Mouse (Mus musculus): ENCODE measurements around the gene 6030468B19Rik.

6030468B19Rik gene

DNA sequence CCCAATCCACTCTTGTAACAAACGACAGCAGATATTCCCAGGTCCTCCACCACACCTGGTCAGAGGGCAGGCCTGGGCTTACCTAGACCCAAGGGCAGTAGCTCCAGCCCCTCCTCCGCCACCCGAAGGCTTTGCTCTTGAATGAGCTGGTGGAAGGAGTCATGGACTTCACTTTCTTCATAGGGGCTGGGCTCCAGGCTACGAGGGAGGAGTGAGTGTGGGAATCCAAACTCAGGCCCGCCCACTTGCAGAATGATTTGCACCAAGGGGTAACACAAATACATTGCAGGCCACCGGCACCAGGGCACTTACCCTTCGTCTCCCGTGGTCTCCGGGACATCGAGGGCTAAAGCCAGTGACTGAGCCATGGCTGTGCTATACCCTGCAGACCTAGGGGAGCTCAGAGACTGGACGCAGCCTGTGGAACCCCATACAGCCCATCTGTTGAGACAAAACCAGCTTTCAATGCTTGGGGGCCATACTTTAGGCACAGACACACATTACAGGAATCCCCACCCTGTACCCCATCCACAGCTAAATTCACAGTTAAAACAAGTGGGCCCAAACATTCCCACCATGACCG, 18.5 kb upstream of the 6030468B19Rik start:
- in situ Hi-C loops (cut with MboI; ENCODE audit: unreplicated experiment in 2 of 2) = no loop called here

DNA sequence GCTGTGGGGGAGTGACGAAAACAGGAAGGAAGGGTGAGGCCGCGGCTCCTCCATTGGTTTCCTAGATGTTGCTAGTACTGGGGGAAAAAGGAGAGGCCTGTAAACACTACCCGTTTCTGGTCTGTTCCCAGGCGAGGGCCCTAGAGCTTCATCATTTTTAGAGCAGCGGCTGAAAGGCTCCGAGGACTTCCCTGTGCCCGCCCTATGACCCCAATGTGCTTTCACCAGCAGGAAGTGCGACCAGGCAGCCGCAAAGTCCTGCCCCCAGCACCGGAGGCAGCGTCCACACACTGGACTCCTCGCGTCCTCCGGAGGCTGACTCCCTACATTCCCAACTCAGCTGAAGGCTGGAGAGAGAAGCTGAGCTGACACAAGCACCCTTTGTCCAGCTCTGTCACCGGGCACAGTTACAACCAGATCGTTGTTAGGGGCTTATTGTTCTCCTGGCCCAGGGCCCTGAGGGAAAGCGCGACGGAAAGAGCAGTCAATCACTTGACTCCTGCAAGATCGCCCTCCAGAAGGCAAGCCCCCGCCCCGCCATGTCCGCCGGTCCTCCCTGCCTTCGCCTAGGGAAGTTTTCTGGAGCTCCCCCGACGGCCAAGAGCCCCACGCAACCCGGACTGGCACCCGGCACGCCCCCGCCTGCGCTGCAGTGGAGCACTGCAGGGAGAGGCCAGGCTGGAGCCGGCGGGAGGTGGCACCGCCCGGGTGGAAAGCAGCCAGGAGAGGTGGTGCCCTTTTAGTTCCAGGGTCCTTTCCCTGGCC, 17.8 kb upstream of the 6030468B19Rik start:
- in situ Hi-C loops (cut with MboI; ENCODE audit: unreplicated experiment in 2 of 2) = no loop called here

- in situ Hi-C loops (cut with MboI; ENCODE audit: unreplicated experiment in 2 of 2) = no loop called here
These were observed 17.3 kb upstream of the 6030468B19Rik start for GRCm38 (mm10) chr11:117780199-117780515.

DNA sequence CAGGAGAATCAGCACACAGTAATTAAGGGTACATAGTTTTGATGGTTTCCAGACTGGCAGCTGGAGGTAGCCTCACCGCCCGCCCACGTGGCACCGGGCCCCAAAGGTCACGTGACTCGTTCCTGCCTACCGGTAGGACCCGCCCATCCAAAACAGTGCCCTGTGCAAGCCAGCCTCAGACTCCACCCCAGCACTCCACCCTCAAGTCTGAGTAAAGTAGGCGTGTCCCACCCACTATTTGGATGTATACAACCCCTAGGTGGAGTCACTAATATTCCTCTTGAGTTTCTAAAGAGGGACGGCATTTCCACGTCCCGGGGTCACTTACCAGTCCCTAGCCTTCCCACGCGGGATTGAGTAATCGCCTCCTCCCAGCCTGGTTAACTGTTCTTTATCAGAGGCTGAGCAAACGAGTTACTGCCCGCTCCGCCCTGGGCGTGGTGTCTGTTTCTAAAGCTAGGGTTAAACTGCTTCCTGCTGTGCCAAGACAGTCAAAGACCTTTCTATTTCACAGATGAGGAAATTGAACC, 16.8 kb upstream of the 6030468B19Rik start:
- in situ Hi-C loops (cut with MboI; ENCODE audit: unreplicated experiment in 2 of 2) = no loop called here

GRCm38 (mm10) chr11:117781199-117781821, 16.1 kb upstream of the 6030468B19Rik start:
- in situ Hi-C loops (cut with MboI; ENCODE audit: unreplicated experiment in 2 of 2) = no loop called here

DNA sequence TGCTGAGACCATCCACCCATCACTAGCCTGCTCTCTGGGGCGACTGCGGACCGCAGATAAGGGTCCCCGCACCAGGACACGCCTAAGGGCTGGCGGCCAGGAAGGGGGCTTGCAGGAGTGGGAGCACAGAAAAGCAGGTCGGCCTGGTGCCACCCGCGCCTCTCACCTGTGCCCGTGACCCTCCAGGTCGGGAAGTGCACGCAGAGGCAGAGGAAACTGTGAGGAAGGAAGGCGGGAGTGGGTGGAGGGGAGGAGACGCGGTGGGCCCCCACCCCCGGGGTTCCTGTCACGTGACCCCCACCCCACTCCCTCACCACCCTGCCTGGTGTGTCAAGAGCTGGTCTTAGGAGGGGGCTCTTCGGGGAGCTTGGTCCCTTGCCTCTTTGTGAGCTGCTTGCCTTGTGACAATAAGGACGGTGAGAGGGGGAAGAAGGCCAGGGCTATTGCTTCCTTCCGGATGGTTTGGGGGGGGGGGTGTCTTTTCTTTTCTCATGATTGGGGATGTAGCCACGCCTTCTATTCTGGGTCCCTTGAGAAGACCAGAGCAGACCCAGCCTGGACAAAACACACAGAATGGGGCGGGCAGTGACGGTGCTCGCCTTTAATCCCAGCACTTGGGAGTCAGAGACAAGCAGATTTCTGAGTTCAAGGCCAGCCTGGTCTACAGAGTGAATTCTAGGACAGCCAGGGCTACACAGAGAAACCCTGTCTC, 15.3 kb upstream of the 6030468B19Rik start, which contains the start of the genes Tmc8 and Tmc6:
Tmc8 (plus strand) TSS at position 84 of the 712 bp plus-strand sequence.
Tmc6 (minus strand) TSS at position 206 of the 712 bp plus-strand sequence.
- in situ Hi-C loops (cut with MboI; ENCODE audit: unreplicated experiment in 2 of 2) = no loop called here

- in situ Hi-C loops (cut with MboI; ENCODE audit: unreplicated experiment in 2 of 2) = no loop called here
These were observed 14.8 kb upstream of the 6030468B19Rik start for GRCm38 (mm10) chr11:117782705-117783034.

GRCm38 (mm10) chr11:117783089-117783488, 14.4 kb upstream of the 6030468B19Rik start:
- in situ Hi-C loops (cut with MboI; ENCODE audit: unreplicated experiment in 2 of 2) = no loop called here

DNA sequence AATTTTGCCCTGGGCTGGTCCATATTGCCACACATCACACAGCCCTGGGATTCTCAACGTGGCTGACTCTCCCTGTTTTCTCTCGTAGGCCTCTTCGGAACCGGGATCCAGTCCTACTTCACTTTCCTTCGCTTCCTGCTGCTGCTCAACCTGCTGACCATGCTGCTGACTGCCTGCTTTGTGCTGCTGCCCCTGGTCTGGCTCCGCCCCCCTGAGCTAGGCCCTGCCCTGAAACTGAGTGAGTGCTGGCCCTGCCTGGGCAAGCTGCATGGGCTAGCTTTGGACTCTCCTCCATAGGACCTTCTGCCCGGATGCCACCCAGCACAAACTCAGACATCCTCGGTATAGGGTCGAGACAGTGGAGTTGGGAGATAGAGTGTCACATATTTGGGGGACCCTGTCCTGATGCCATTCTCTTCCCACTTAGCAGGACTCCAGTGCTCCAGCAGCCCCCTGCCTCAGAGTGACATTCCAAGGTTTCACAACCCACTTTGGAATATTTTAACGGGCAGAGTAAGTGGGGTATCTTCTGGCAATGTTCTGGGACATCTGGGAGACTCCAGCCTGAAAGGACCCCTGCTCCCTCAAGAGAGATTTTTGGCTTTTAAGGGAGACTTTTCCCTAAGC, 13.7 kb upstream of the 6030468B19Rik start:
- in situ Hi-C loops (cut with MboI; ENCODE audit: unreplicated experiment in 2 of 2) = no loop called here

GRCm38 (mm10) chr11:117786294-117786693, 11.2 kb upstream of the 6030468B19Rik start:
- in situ Hi-C loops (cut with MboI; ENCODE audit: unreplicated experiment in 2 of 2) = loop anchor here (5.0 kb wide), 3 partner anchors 36 to 79 kb away; no protein-coding TSS in a partner anchor

GRCm38 (mm10) chr11:117788481-117788880, 9.0 kb upstream of the 6030468B19Rik start:
- in situ Hi-C loops (cut with MboI; ENCODE audit: unreplicated experiment in 2 of 2) = loop anchor here (5.0 kb wide), 3 partner anchors 34 to 81 kb away; no protein-coding TSS in a partner anchor

DNA sequence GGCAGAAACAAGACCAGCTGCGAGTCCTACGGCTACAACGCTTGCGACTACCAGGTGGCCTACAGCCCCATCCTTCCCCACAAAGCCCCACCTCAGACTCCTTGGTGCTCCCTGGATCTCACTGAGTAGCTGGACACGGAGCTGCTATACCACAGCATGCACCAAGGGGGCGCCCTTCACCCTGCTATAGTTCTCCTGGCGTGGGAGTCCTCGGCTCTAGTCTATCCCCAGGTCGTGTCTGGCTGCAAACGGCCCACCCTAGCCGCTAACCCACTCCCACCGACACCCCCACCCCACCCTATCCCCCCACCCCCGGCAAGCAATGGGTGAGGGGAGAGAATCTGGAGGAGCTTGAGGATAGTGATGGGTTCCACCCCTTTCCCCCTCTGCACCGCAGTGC, 7.2 kb upstream of the 6030468B19Rik start:
- in situ Hi-C loops (cut with MboI; ENCODE audit: unreplicated experiment in 2 of 2) = no loop called here

- in situ Hi-C loops (cut with MboI; ENCODE audit: unreplicated experiment in 2 of 2) = no loop called here
These were observed 6.6 kb upstream of the 6030468B19Rik start for GRCm38 (mm10) chr11:117790703-117791440.

DNA sequence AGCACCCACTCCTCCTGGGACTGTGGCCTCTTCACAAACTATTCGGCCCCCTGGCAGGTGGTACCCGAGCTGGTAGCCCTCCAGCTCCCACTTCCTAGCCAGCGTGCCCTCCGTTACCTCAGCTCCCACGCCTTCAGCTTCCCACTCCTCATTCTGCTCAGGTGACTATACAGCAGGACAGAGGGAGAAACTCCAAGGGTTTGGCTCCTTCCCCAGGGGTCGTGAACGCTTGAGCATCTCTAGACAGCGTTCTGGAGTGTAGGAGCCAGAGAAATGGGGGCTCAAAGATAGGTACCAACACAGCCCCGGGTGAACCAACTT, 6.1 kb upstream of the 6030468B19Rik start:
- in situ Hi-C loops (cut with MboI; ENCODE audit: unreplicated experiment in 2 of 2) = no loop called here

DNA sequence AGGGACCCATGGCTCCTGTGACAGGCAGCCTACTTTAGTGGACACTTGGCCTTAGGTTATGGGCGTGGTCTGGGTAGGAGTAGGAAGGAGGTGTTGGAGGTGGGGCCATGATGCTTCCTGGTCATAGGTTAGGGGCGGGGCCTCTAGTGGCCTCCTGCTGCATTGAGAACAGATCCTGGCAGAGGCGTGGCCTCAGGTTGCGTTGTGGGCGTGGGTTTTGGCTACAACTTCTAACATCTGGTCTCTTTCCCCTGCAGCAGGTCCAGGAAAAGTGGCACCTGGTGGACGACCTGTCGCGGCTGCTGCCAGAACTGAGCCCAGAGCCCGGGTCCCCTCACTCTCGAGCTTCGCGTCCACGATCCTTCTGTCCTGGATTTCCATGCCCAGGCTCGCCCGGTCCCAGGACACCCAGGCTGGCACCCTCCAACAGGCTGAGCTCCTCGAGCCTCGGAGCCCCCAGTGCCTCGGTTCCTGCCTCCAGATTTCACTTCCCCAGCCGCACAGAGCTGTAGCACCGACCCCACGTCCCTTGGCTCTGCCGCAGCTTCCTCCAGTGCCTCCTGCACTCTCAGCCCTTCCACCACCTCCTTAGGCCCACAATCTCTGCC, 5.1 kb upstream of the 6030468B19Rik start:
- in situ Hi-C loops (cut with MboI; ENCODE audit: unreplicated experiment in 2 of 2) = no loop called here

DNA sequence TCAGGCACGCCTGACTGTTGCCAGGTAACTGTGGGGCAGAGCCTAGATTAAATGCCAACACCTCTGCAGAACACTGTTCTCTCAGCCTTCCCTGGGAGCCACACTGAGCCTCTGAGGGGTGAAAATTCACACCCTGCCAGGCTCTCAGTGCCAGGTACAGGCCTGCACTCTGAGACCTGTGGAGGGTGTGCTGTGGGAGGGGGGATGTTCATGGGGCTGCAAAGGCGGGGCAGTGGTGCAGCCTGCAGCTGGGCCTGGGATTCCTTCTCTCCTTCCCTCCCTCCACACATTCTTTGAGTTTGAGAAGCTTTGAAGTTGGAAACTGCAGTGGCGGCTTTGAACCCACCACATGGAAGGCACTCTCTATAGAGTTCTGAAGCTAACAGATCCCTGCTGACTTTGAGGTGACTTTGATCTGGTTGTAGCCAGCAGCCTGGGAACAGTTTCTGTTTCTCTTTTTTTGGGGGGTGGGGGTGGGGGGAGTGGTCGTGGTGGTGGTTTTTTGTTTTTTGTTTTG, 3.4 kb upstream of the 6030468B19Rik start:
- in situ Hi-C loops (cut with MboI; ENCODE audit: unreplicated experiment in 2 of 2) = no loop called here

DNA sequence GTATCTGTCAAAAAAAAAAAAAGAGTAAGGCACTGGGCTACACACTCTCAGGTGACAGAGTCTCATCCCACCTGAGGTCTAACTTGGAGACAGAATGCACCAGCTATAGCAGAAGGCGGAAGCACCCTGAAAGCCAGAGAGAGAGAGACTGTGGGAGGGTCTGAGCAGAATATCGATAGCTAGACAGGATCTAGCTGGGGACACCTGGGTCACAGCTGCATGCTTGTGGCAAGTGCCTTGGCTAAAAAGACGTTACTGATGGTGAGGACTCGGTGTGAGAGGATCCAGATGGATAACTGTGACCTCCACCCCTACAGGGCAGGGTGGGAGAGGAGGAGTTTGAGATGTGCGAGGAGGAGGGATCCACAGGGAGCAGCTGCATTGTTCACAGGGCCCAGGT, 506 bp upstream of the 6030468B19Rik start:
- in situ Hi-C loops (cut with MboI; ENCODE audit: unreplicated experiment in 2 of 2) = no loop called here

GRCm38 (mm10) chr11:117798160-117798541, 691 bp downstream of the 6030468B19Rik start:
- in situ Hi-C loops (cut with MboI; ENCODE audit: unreplicated experiment in 2 of 2) = no loop called here

- in situ Hi-C loops (cut with MboI; ENCODE audit: unreplicated experiment in 2 of 2) = no loop called here
These were observed 1.7 kb downstream of the 6030468B19Rik start for GRCm38 (mm10) chr11:117799174-117799573.
